Mouse (Mus musculus) MEL (cell line): ENCODE measurements around the gene Lrrc4. TPM values are rescaled to one million over a fixed set of nuclear protein-coding genes. Genes with fewer than 3 reads are reported as not detected.

Experiments
- DNase-seq: peaks from one replicate; pipeline ENCODE4 v3.0.0; 2011; ENCODE audit warnings: low read depth, low spot score
- H3K27ac ChIP-seq: 2 replicates; pipeline ENCODE4 v1.5.1; 2012; ENCODE audit warnings: low read depth, mild to moderate bottlenecking, control low read depth, low read length, moderate library complexity; ENCODE audit not compliant: control insufficient read depth
- H3K27me3 ChIP-seq, 2 experiments: fragments of 150-350 bp in 1 of 2; sonication (generic) in 1 of 2; 2 replicates each; pipeline ENCODE4 v1.6.1; 2012; ENCODE audit warnings: low read length in 2 of 2, mild to moderate bottlenecking in 2 of 2, improper control_type of control experiment in 1 of 2, moderate library complexity in 1 of 2; ENCODE audit not compliant: insufficient read depth in 2 of 2, control insufficient read depth in 1 of 2
- H3K36me3 ChIP-seq, 2 experiments: 2 replicates each; pipeline ENCODE4 v1.6.1; 2012 to 2014; ENCODE audit warnings: low read length in 2 of 2, improper control_type of control experiment in 1 of 2, inconsistent platforms in 1 of 2, mild to moderate bottlenecking in 1 of 2; ENCODE audit not compliant: insufficient read depth in 2 of 2, control insufficient read depth in 1 of 2
- H3K4me1 ChIP-seq, 2 experiments: fragments of 150-350 bp in 1 of 2; sonication (generic) in 1 of 2; 2 replicates each; pipeline ENCODE4 v1.6.1; 2012; ENCODE audit warnings: low read length in 2 of 2, improper control_type of control experiment in 1 of 2, mild to moderate bottlenecking in 1 of 2; ENCODE audit not compliant: insufficient read depth in 2 of 2, control insufficient read depth in 1 of 2
- H3K4me3 ChIP-seq, 2 experiments: fragments of 150-350 bp in 1 of 2; sonication (generic) in 1 of 2; 2 replicates each; pipeline ENCODE4 v1.5.1; 2012; ENCODE audit warnings: low read depth in 2 of 2, low read length in 2 of 2, mild to moderate bottlenecking in 2 of 2, moderate library complexity in 2 of 2, control low read depth in 1 of 2, improper control_type of control experiment in 1 of 2; ENCODE audit not compliant: control insufficient read depth in 1 of 2, insufficient read depth in 1 of 2
- H3K79me2 ChIP-seq: 2 replicates; pipeline ENCODE4 v1.6.1; 2012; ENCODE audit warnings: mild to moderate bottlenecking, low read length, moderate library complexity; ENCODE audit not compliant: control insufficient read depth, poor library complexity, insufficient read depth
- H3K9ac ChIP-seq: 2 replicates; pipeline ENCODE4 v1.6.1; 2012; ENCODE audit warnings: low read depth, mild to moderate bottlenecking, control low read depth, low read length, moderate library complexity; ENCODE audit not compliant: control insufficient read depth, poor library complexity, severe bottlenecking
- H3K9me3 ChIP-seq: fragments of 150-350 bp; sonication (generic); replicated peaks from 2 replicates; pipeline ENCODE4 v1.6.1; 2012; ENCODE audit warnings: mild to moderate bottlenecking, low read length, improper control_type of control experiment, moderate library complexity; ENCODE audit not compliant: insufficient read depth
- CHD1 ChIP-seq: IDR thresholded peaks from 2 replicates; pipeline ENCODE4 v1.6.1; 2012; ENCODE audit warnings: low read depth, mild to moderate bottlenecking, inconsistent platforms, low read length, improper control_type of control experiment
- CHD2 ChIP-seq: IDR thresholded peaks from 2 replicates; pipeline ENCODE4 v1.6.1; 2011; ENCODE audit warnings: low read length, improper control_type of control experiment
- CTCF ChIP-seq, 3 experiments: IDR thresholded peaks in 2 of 3; conservative IDR thresholded peaks in 1 of 3; 2 replicates each; pipeline ENCODE4 v1.5.1; 2011 to 2012; ENCODE audit warnings: low read length in 3 of 3, low read depth in 2 of 3, mild to moderate bottlenecking in 2 of 3, improper control_type of control experiment in 1 of 3, inconsistent platforms in 1 of 3, mixed read lengths in 1 of 3, moderate library complexity in 1 of 3; ENCODE audit not compliant: control insufficient read depth in 1 of 3, insufficient read depth in 1 of 3, poor library complexity in 1 of 3, severe bottlenecking in 1 of 3
- ELF1 ChIP-seq: IDR thresholded peaks from 2 replicates; pipeline ENCODE4 v1.6.1; 2014; ENCODE audit warnings: low read depth, mild to moderate bottlenecking, inconsistent platforms, low read length, improper control_type of control experiment, moderate library complexity
- EP300 ChIP-seq, 2 experiments: IDR thresholded peaks; 2 replicates each; pipeline ENCODE4 v1.6.1; 2011; ENCODE audit warnings: improper control_type of control experiment in 2 of 2, low read length in 2 of 2, low read depth in 1 of 2, mild to moderate bottlenecking in 1 of 2
- ETS1 ChIP-seq: IDR thresholded peaks from 2 replicates; pipeline ENCODE4 v1.6.1; 2012; ENCODE audit warnings: low read depth, mild to moderate bottlenecking, inconsistent platforms, low read length, improper control_type of control experiment, moderate library complexity
- GABPA ChIP-seq: IDR thresholded peaks from 2 replicates; pipeline ENCODE4 v1.6.1; 2012; ENCODE audit warnings: low read depth, mild to moderate bottlenecking, inconsistent platforms, low read length, improper control_type of control experiment, moderate library complexity
- KAT2A ChIP-seq: conservative IDR thresholded peaks from 2 replicates; pipeline ENCODE4 v1.6.1; 2012; ENCODE audit warnings: low read depth, low read length, improper control_type of control experiment, inconsistent platforms
- MAFK ChIP-seq: IDR thresholded peaks from 2 replicates; pipeline ENCODE4 v1.6.1; 2011; ENCODE audit warnings: low read depth, mild to moderate bottlenecking, low read length, improper control_type of control experiment, borderline replicate concordance
- MAX ChIP-seq: IDR thresholded peaks from 2 replicates; pipeline ENCODE4 v1.6.1; 2011; ENCODE audit warnings: low read length, improper control_type of control experiment
- MAZ ChIP-seq: IDR thresholded peaks from 2 replicates; pipeline ENCODE4 v1.6.1; 2012; ENCODE audit warnings: low read depth, mild to moderate bottlenecking, inconsistent platforms, low read length, improper control_type of control experiment
- MEF2A ChIP-seq: IDR thresholded peaks from 2 replicates; pipeline ENCODE4 v1.6.1; 2014; ENCODE audit warnings: low read depth, mild to moderate bottlenecking, inconsistent platforms, low read length, improper control_type of control experiment; ENCODE audit not compliant: poor library complexity, insufficient replicate concordance, severe bottlenecking; ENCODE audit errors: extremely low read depth
- MXI1 ChIP-seq: IDR thresholded peaks from 2 replicates; pipeline ENCODE4 v1.6.1; 2011; ENCODE audit warnings: mild to moderate bottlenecking, low read depth, low read length, improper control_type of control experiment
- MYB ChIP-seq: IDR thresholded peaks from 2 replicates; pipeline ENCODE4 v1.6.1; 2011; ENCODE audit warnings: mild to moderate bottlenecking, low read depth, low read length, improper control_type of control experiment
- NELFE ChIP-seq: IDR thresholded peaks from 2 replicates; pipeline ENCODE4 v1.6.1; 2011; ENCODE audit warnings: low read depth, low read length, improper control_type of control experiment
- NRF1 ChIP-seq: IDR thresholded peaks from 2 replicates; pipeline ENCODE4 v1.6.1; 2014; ENCODE audit warnings: low read depth, mild to moderate bottlenecking, inconsistent platforms, low read length, improper control_type of control experiment, moderate library complexity; ENCODE audit not compliant: poor library complexity, insufficient read depth, severe bottlenecking
- POLR2AphosphoS2 ChIP-seq: IDR thresholded peaks from 2 replicates; pipeline ENCODE4 v1.6.1; 2011; ENCODE audit warnings: low read length, improper control_type of control experiment
- POLR2AphosphoS5 ChIP-seq: IDR thresholded peaks from 2 replicates; pipeline ENCODE4 v1.6.1; 2012; ENCODE audit warnings: low read depth, borderline replicate concordance, mild to moderate bottlenecking, inconsistent platforms, low read length, moderate library complexity, mixed read lengths
- RAD21 ChIP-seq: IDR thresholded peaks from 2 replicates; pipeline ENCODE4 v1.6.1; 2011; ENCODE audit warnings: mild to moderate bottlenecking, low read depth, low read length, improper control_type of control experiment
- SMC3 ChIP-seq: IDR thresholded peaks from 2 replicates; pipeline ENCODE4 v1.6.1; 2011; ENCODE audit warnings: low read depth, low read length, improper control_type of control experiment
- TCF12 ChIP-seq: IDR thresholded peaks from 2 replicates; pipeline ENCODE4 v1.6.1; 2014; ENCODE audit warnings: low read depth, mild to moderate bottlenecking, inconsistent platforms, low read length, improper control_type of control experiment, moderate library complexity
- USF2 ChIP-seq, 2 experiments: IDR thresholded peaks; 2 replicates each; pipeline ENCODE4 v1.6.1; 2011 to 2012; ENCODE audit warnings: improper control_type of control experiment in 2 of 2, low read length in 2 of 2, borderline replicate concordance in 1 of 2, inconsistent platforms in 1 of 2, low read depth in 1 of 2, mild to moderate bottlenecking in 1 of 2; ENCODE audit not compliant: insufficient read depth in 1 of 2
- ZC3H11A ChIP-seq: IDR thresholded peaks from 2 replicates; pipeline ENCODE4 v1.6.1; 2012; ENCODE audit warnings: low read depth, mild to moderate bottlenecking, inconsistent platforms, low read length, improper control_type of control experiment
- ZMIZ1 ChIP-seq: IDR thresholded peaks from 2 replicates; pipeline ENCODE4 v1.6.1; 2012; ENCODE audit warnings: low read depth, mild to moderate bottlenecking, inconsistent platforms, low read length, improper control_type of control experiment, moderate library complexity
- polyA plus RNA-seq, 2 experiments: library from polyadenylated mRNA; stranded (reverse) in 1 of 2; unstranded in 1 of 2; fragments of >175 nt in 1 of 2; fragments of >200 nt in 1 of 2; gene quantifications; 2 replicates each; pipeline versions ENCODE4 v1.2.1 to v1.2.4; 2012; ENCODE audit warnings: low replicate concordance in 2 of 2, low read depth in 1 of 2; ENCODE audit not compliant: insufficient read length in 2 of 2, insufficient read depth in 1 of 2, missing spikeins in 1 of 2
- total RNA-seq: library from RNA; depleted of rRNA; stranded (reverse); fragments of 300-350 nt; gene quantifications from 2 replicates; pipeline ENCODE4 v1.2.3, GENCODE M21; 2012

Gene Lrrc4
- total and polyA plus RNA-seq, 3 experiments, result 0.07 to 0.12 TPM; not detected in 1

GRCm38 (mm10) chr6:28663670-28664069, 167.9 kb downstream of the Lrrc4 start:
- H3K36me3 ChIP-seq, result peaks cover 2 to 3% of the 10 kb centered on the region in 2 experiments; a peak in 2 of 4 replicates
- no peaks in the 10 kb centered on the region; the same call in 1 of the 2 replicates for H3K79me2 ChIP-seq
- H3K27me3 ChIP-seq, result no peaks in the 10 kb centered on the region
- TF ChIP-seq ZC3H11A, result no peak
- no peak for TF ChIP-seq MAZ
- no peak for TF ChIP-seq NRF1
- no peak for TF ChIP-seq ZMIZ1
- TF ChIP-seq ELF1, result no peak
- TF ChIP-seq SMC3, result no peak
- TF ChIP-seq MXI1, result no peak
- no peak for TF ChIP-seq MYB
- no peak for TF ChIP-seq ETS1
- no peak for DNase-seq
- H3K9ac ChIP-seq, result no peak overlapping the region
- H3K9me3 ChIP-seq, result no peaks in the 10 kb centered on the region
- H3K4me3 ChIP-seq, result no peak overlapping the region
- H3K4me1 ChIP-seq, result no peaks in the 10 kb centered on the region
- no peak overlapping the region for H3K27ac ChIP-seq

GRCm38 (mm10) chr6:28663004-28663403, 168.5 kb downstream of the Lrrc4 start:
- no peak for DNase-seq
- Histone ChIP-seq H3K4me3 (no peak overlapping the region), H3K27me3 (no peaks in the 10 kb centered on the region), H3K4me1 (0 out of 4 replicates have a peak, but pooled peaks cover 0 to 1% of the 10 kb centered on the region in 2 experiments), H3K9me3 (no peaks in the 10 kb centered on the region), H3K9ac (no peak overlapping the region), H3K36me3 (peaks cover 1 to 4% of the 10 kb centered on the region in 2 experiments; a peak in 3 of 4 replicates), H3K79me2 (no peaks in the 10 kb centered on the region; the same call in 1 of the 2 replicates), H3K27ac (no peak overlapping the region)
- TF ChIP-seq GABPA, result no peak
- no peak for TF ChIP-seq MAFK
- TF ChIP-seq MEF2A, result no peak
- TF ChIP-seq ETS1, result no peak
- TF ChIP-seq CHD2, result no peak
- no peak for TF ChIP-seq TCF12
- TF ChIP-seq POLR2AphosphoS5, result no peak
- TF ChIP-seq MAX, result no peak
- no peak for TF ChIP-seq CTCF (IDR thresholded peaks at IDR 0.05 in 2 of 3, conservative IDR thresholded peaks at IDR 0.05 in 1 of 3; ENCODE audit: control insufficient read depth in 1 of 3, insufficient read depth in 1 of 3, low read depth in 2 of 3, low read length in 3 of 3, poor library complexity in 1 of 3, severe bottlenecking in 1 of 3)
- TF ChIP-seq USF2 (IDR thresholded peaks at IDR 0.05; ENCODE audit: borderline replicate concordance in 1 of 2, insufficient read depth in 1 of 2, low read depth in 1 of 2, low read length in 2 of 2), result no peak
- no peak for TF ChIP-seq POLR2AphosphoS2
- TF ChIP-seq KAT2A, result no peak
- no peak for TF ChIP-seq ELF1
- no peak for TF ChIP-seq CHD1
- TF ChIP-seq MYB, result no peak
- no peak for TF ChIP-seq NELFE
- no peak for TF ChIP-seq RAD21
- no peak for TF ChIP-seq EP300 (IDR thresholded peaks at IDR 0.05; ENCODE audit: low read depth in 1 of 2, low read length in 2 of 2)
